Comparison of ENCODE assay signal across 11 mouse cellular contexts in the genomic region with DNA sequence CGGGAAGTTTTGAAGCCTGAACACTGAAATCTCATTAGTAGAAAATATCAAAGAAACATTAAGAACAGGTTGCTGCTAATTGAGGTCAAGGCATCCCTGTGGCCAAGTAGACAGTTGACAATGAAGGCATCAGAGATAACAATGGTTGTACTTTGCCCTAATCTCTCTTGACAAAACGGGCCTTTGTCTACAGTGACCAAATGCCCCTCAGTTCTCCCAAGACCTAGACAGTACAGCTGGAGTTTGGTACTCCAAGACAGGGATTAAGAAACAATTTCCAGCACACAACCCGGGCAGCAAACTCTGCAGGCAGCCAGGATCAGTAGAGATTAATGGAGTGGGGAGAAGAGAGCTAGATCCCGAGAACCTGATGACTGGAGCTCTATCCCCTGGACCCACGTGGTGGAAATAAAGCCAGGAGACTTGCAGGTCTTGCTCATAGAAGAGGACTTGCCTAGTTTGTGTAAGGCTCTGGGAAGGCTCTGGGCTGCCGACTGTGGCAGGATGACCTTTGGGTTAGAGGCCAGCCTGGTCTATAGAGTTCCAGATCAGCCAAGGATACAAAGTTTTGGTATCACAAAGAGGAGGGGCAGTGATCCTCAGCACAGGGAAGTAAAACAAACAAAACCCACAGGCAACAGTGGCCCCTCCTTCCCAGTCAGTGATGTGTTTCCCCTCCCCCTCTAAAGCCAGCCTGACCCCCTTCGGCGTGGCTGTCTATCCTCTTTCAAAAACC. TPM values are rescaled to one million over a fixed set of nuclear protein-coding genes. Genes with fewer than 3 reads are reported as not detected.
DNase-seq lines count a peak whose midpoint lies in the region; ATAC-seq lines count a peak whose summit lies in the region.
"Had no signal": no experiment of that assay in that cellular context is flagged by ENCODE, and none has a peak within 500 bp of the region (broad histone marks: within the 10 kb centered on the region; RNA-seq: fewer than 3 reads in every experiment).

No protein-coding gene starts in this region.

- H3K27ac ChIP-seq in heart, embryonic 11.5 days (ENCODE audit: low read depth, low read length) = 0 out of 2 replicates have a peak overlapping the region, but pooled peaks have one; percentile 15
- H3K27ac ChIP-seq in kidney, embryonic 15.5 days = peak overlapping the region; percentile 67
- H3K27ac ChIP-seq in liver, embryonic 15.5 days (replicated peaks) = 0 out of 2 replicates have a peak overlapping the region, but pooled peaks have one; percentile 31
- H3K27ac ChIP-seq: heart, embryonic 13.5 days had no signal

- 0 out of 2 replicates have a peak, but pooled peaks cover 2% of the 10 kb centered on the region for H3K36me3 ChIP-seq in heart, embryonic 11.5 days (ENCODE audit: control insufficient read depth, insufficient read depth, low read length)
- 0 out of 2 replicates have a peak, but pooled peaks cover 4% of the 10 kb centered on the region for H3K36me3 ChIP-seq in kidney, embryonic 15.5 days
- H3K36me3 ChIP-seq in liver, embryonic 15.5 days (replicated peaks) = 0 out of 2 replicates have a peak, but pooled peaks cover 4% of the 10 kb centered on the region

- no peaks in the 10 kb centered on the region for H3K27me3 ChIP-seq in heart, embryonic 11.5 days (ENCODE audit: control insufficient read depth, insufficient read depth, low read length)
- no peaks in the 10 kb centered on the region for H3K27me3 ChIP-seq in kidney, embryonic 15.5 days
- no peaks in the 10 kb centered on the region for H3K27me3 ChIP-seq in liver, embryonic 15.5 days
- H3K27me3 ChIP-seq: heart, embryonic 13.5 days had no signal

- DNase-seq in heart, adult 11 months = no peak
- DNase-seq in R1 (ENCODE audit: low read depth, low spot score) = peak; percentile 43
- DNase-seq in cerebellum, adult 18-20 months = no peak
- no peak for DNase-seq in cerebellum, postnatal 25 days
- DNase-seq: lung, postnatal 14 days had no signal

- WGBS in heart, embryonic 11.5 days (ENCODE audit: insufficient replicate concordance) = 19% methylated on average over 8 of the region's 8 CpGs
- 27% methylated on average over 8 of the region's 8 CpGs for WGBS in kidney, embryonic 15.5 days
- WGBS in liver, embryonic 15.5 days (ENCODE audit: insufficient replicate concordance) = 38% methylated on average over 8 of the region's 8 CpGs

- peaks cover 14% of the 10 kb centered on the region for H3K4me1 ChIP-seq in heart, embryonic 11.5 days (ENCODE audit: control insufficient read depth, insufficient read depth, low read length)
- H3K4me1 ChIP-seq in kidney, embryonic 15.5 days = peaks cover 18% of the 10 kb centered on the region
- peaks cover 39% of the 10 kb centered on the region for H3K4me1 ChIP-seq in liver, embryonic 15.5 days (replicated peaks)

- no peaks in the 10 kb centered on the region for H3K9me3 ChIP-seq in heart, embryonic 11.5 days (replicated peaks; ENCODE audit: control insufficient read depth, low read length)
- no peaks in the 10 kb centered on the region for H3K9me3 ChIP-seq in kidney, embryonic 15.5 days (replicated peaks)
- no peaks in the 10 kb centered on the region for H3K9me3 ChIP-seq in liver, embryonic 15.5 days (replicated peaks)

- no peak overlapping the region for H3K4me3 ChIP-seq in heart, embryonic 11.5 days (ENCODE audit: low read depth, low read length)
- no peak overlapping the region for H3K4me3 ChIP-seq in kidney, embryonic 15.5 days (replicated peaks)
- no peak overlapping the region for H3K4me3 ChIP-seq in liver, embryonic 15.5 days (replicated peaks)
- H3K4me3 ChIP-seq: heart, embryonic 13.5 days; myocyte had no signal

- ATAC-seq in heart, embryonic 11.5 days (replicated peaks; ENCODE audit: insufficient number of reproducible peaks, low FRiP score, low TSS enrichment) = no peak
- no peak; the same call in 1 of the 2 replicates for ATAC-seq in kidney, embryonic 15.5 days (replicated peaks; ENCODE audit: low FRiP score)
- ATAC-seq in liver, embryonic 15.5 days (ENCODE audit: insufficient read depth) = 0 out of 2 replicates have a peak, but pooled peaks have one; percentile 28
- no peak for ATAC-seq in megakaryocyte, adult 5-6 weeks (ENCODE audit: poor library complexity, severe bottlenecking)

- peak overlapping the region; percentile 14; the same call in 1 of the 2 replicates for H3K4me2 ChIP-seq in heart, embryonic 11.5 days
- H3K4me2 ChIP-seq in kidney, embryonic 15.5 days = 0 out of 2 replicates have a peak overlapping the region, but pooled peaks have one; percentile 1
- no peak overlapping the region for H3K4me2 ChIP-seq in liver, embryonic 15.5 days
- H3K4me2 ChIP-seq: heart, embryonic 13.5 days had no signal

- no peak overlapping the region for H3K9ac ChIP-seq in heart, embryonic 11.5 days (ENCODE audit: low read depth, low read length)
- no peak overlapping the region for H3K9ac ChIP-seq in kidney, embryonic 15.5 days
- H3K9ac ChIP-seq in liver, embryonic 15.5 days = no peak overlapping the region
- H3K9ac ChIP-seq: heart, embryonic 13.5 days had no signal

RNA-seq across cellular contexts. Expression of a gene that starts 51.1 kb away (rescaled TPM):
- polyA plus RNA-seq in heart, embryonic 11.5 days (2014; fragmentation: Nextera tagmentation; extraction: Ambion mirVana) = 5.1 and 8.1 TPM in 2 replicates
- 6.0 and 7.4 TPM in 2 replicates for polyA plus RNA-seq in kidney, embryonic 15.5 days (2015; fragmentation: Nextera tagmentation; extraction: Ambion mirVana)
- 1.6 and 2.0 TPM in 2 replicates for polyA plus RNA-seq in liver, embryonic 15.5 days (2015; fragmentation: Nextera tagmentation; extraction: Ambion mirVana)
- total RNA-seq in megakaryocyte, adult 5-6 weeks (2015) = 10.4 and 11.3 TPM in 2 replicates
- total RNA-seq in megakaryocyte, adult 5-6 weeks (2017) = 2.6 and 3.3 TPM in 2 replicates

Comparison
In these comparisons a context has a peak if more than half of its experiments do, and no peak if none do; other contexts are left out.
1. H3K27ac ChIP-seq: peak in every context shown above with its lines; median percentile 67 in kidney, embryonic 15.5 days; 31 in liver, embryonic 15.5 days; 15 in heart, embryonic 11.5 days.